Mouse (Mus musculus) c-Kit-positive CD71-positive TER-119-positive erythroid progenitor cells, embryonic 14.5 days (primary cell): Measurements from ENCODE around the gene Hk1.

ENCODE experiments used
- DNase-seq: peaks from one replicate; pipeline ENCODE4 v3.0.0-alpha.2; 2013; ENCODE audit warnings: low spot score

The Hk1 gene

GRCm38 (mm10) chr10:62379808-62380207, at the start of gene Hk1:
Hk1 (minus strand) TSS chr10:62379908.
- DNase-seq, result no peak

DNA sequence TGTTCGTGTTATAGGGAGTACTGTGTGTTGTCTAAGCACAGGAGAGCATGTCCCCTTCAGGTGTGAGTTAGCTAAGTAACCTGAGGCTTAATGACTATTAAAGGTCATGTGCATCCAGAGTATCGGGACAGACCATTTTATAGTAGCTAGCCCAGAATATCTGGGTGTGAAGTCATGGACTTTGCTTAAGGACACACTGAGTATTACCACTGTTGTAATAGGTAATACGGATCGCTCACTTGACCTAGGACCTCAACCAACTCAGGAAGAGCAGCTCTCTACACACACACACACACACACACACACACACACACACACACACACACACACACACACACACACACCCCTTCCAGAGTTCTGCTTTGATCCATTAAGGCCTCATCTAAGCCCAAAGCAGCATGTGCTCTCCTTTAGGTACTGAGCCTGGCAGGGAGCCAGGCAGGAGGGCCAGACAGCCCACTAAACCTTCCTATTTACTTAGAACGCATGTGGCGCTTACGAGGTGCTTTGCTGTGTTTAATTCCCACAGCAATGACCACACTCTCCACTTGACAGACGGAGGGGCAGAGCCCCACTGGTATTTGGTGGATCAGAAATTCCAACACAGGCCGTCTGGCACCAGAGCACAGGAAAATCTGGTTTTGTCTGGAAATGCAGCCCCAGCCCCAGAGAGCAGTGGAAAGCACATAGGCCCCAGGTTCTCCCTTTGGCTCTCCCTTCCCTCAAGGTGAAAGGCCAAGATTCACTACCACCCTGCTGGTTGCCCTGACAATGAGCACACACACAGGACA, 45.6 kb upstream of the Hk1 start:
- DNase-seq, result no peak

- no peak for DNase-seq
Observed at GRCm38 (mm10) chr10:62422255-62422654, 42.5 kb upstream of the Hk1 start, which contains the start of gene Hkdc1. Hkdc1 (minus strand) TSS chr10:62422491.

- no peak for DNase-seq
Observed at GRCm38 (mm10) chr10:62421127-62421526, 41.4 kb upstream of the Hk1 start.

- no peak for DNase-seq
Observed at GRCm38 (mm10) chr10:62420399-62420798, 40.7 kb upstream of the Hk1 start.

DNA sequence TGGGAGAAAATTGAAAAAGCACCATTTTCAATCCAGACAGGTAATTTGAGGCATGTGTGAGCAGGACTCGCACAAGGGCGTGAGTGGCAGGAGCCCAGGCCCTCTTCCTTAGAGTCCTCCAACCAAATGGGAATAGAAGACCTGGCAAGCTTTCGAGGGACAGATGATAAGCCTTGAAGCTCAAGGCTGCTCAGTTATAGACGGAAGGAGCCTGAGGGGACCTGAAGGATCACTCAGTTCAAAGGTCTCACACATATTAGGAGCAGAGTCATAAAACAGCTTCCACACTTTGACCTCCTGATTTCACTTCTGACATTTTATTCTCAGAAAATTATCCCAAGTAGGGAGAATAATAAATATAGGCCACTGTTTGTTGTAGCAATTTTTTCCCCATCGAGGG, 39.7 kb upstream of the Hk1 start:
- no peak for DNase-seq

GRCm38 (mm10) chr10:62418831-62419356, 39.2 kb upstream of the Hk1 start:
- no peak for DNase-seq

DNA sequence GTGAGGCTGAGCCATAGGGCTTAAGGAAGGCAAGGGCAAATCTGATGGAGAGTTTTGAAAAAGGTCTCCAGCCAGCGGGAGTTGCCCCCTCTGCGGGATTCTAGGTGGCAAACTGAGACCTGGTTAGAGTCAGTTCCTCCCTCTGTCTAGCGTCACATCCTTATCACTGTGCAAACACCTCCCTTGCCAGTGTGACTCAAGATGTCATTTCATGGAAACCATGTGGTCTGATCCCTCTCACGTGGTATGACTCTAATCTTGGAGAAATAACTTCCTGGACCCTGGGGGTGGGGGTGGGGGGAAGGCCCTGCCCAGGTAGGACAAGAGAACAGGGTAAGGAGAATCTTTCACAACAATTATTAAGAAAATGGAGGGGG, 33.9 kb upstream of the Hk1 start:
- DNase-seq, result peak; percentile 28

- DNase-seq, result peak; percentile 28
Observed at GRCm38 (mm10) chr10:62412906-62413605, 33.3 kb upstream of the Hk1 start.

- no peak for DNase-seq
Observed at GRCm38 (mm10) chr10:62411431-62412410, 32.0 kb upstream of the Hk1 start.

DNA sequence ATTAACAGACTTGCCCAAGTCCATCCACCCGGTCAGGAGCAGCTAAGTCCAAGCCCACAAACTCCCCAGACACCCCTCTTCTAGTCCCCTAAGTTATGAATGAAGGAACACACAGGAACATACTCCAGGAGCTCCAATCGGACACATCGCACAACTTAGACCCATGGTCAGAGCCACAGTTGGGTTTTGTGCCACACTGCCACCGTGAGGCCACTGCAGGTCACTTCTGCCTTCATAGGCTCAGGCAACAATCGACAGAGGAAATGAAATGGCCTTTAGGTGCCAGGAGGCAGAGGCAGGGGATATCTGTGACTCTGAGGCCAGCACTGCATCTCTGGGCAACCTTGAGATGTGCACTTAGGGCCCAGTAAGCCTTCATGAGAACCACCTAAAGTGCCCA, 31.2 kb upstream of the Hk1 start:
- peak; percentile 48 for DNase-seq

DNA sequence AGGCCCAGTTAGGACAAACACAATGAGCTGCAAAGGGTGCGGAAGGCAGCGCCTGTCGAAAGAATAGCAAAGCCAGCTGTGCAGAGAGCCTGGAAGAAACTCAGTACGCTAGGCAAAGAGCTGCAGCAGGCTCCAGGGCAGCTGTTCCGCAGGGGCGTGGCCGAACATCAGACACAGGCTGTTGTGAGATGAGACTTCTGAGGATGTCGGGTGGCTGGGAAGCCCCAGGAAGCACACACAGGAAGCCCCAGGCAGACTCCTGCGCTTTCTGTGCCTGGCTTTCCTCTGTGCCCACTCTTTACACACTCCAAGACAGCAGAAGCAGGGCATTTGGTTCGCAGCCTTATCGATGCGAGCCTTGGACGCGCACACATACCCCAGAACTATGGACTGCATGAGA, 25.2 kb upstream of the Hk1 start:
- DNase-seq, result no peak

DNA sequence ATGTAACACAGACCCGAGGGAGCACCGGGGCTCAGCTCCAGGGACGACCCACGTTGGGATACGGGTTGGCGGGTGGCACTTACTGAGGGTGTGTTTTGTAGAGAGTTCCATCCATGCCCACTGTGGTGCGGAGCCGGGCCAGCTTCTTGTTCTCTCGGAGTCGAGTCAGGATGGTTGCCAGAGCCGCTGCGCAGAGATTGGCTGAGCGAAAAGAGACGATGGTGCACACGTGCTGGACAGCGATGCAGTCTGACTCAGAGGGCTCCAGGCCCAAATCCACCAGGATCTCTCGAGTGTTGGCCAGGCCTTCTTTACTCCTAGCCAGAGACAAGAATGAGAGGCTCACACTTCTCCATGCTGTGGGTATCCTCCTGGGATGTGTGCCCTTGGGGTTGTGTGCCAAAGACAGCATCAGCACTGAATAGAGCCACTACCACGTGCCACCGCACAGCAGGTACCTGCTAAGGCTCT, 22.0 kb upstream of the Hk1 start:
- no peak for DNase-seq

DNA sequence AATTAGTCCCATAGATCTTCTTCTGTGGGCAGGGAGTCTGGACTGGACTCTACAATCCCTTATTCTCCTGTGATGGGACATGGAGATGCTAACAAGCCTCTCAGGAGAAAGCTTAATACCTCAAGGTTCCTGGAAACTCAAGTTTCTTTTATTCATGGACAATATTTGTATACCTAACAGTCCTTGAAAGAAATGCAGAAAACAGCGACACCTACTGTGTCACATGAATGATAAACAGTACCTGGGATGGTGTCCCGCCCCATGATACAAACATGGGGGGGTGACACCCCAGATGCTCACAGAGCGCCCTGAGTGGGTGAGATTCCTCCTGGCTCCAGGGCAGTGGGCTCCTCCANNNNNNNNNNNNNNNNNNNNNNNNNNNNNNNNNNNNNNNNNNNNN, 3.3 kb upstream of the Hk1 start:
- no peak for DNase-seq

DNA sequence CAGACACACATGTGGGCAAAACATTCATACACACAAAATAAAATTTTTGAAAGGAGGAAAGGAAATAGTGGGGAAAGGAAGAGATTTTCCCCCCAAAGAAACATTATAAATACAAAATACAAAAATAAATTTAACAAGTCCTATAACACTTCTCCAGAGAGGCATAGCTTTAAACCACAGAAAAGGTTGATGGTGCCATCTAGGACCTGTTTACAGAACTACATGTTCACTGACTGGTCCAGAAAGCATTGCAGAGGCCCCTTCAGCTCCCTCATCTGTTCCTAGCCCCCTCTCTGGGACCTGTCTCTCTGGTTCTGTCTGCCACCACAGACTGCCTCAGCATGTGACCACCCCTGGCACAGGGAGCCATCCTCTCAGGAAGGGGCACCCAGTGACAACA, 1.2 kb upstream of the Hk1 start:
- no peak for DNase-seq

GRCm38 (mm10) chr10:62358827-62359226, 20.9 kb downstream of the Hk1 start:
- DNase-seq, result no peak

DNA sequence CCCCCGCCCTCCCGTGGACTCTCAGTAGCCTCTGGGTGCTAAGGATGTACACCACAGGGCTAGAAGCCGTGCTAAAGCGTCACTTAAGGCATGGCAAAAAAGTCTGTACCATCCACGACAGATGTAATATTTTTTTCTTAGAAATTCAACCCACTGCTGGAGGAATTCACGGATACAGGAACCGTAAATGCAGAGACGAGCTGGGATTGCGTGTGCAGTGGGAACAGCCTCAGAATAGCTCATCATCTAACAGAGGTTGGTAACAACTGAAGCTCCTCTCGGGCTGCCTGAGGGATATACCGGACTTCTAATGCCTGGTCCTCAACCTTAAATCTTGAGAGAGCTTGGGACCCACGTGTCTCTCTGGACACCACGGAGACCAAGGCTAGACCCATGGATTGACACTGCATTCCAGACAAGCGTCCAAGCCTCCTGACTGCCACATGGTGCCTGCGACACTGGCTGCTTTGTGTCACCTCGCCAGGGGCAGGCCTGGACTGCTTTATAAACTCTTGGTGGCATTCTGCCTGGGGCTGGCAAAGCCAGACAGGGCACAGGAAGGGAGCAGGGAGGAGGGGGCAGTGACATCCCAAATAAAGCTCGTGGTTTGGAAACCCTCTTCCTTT, 23.5 kb downstream of the Hk1 start:
- no peak for DNase-seq

- no peak for DNase-seq
Observed at GRCm38 (mm10) chr10:62345147-62345546, 34.6 kb downstream of the Hk1 start.

DNA sequence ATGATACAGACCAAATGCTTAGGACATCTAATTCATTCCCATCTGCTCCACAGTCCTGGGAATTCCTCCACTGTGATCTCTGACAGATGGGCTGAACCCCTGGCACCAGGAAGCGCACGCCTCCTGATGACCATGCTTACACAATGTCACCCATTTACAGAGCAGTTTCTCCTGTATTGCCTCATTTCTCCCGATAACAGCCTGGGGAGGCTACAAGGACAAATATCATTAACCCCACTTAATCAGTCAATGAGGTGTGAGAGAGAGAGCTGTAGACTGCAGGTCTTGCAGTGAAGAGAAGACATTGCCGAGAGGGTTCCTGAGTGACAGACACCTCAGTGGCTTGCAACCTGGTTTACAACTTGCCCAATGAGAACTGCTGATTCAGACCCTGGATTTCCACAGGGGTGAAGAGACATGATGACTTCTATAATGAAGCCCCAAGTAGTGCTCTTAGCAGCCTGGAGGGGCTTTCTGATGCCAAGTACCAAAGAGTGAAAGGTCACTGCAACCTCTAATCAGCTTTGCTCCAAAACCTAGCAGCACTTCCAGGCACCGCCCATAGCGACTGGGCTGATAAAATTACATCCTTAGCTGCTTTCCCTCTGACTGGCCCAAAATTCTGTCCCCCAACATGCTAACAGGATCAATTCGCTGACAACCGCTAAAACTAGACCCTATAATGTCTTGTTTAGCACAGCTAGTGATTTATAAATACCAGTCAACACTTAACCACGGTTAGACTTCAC, 35.5 kb downstream of the Hk1 start:
- DNase-seq, result peak; percentile 60

DNA sequence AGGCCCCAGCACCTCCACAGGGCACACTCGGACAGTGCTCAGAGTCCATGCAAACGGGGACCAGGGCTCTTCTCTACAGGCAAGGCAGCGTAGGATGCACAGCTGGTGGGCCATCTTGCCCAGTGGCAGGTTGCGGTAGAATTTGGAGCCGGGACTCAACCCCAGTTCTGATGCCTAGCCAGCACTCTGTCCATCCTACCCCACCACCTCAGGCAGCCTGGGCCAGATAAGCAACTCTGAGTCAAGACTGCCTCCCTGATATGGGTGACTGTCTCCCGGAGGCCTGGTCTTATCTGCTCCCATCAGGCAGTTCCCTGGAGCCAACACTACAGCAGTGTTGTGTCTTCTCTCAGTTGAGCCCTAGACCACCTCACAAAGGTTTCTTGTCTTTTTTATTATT, 37.2 kb downstream of the Hk1 start:
- peak; percentile 84 for DNase-seq

GRCm38 (mm10) chr10:62341956-62342355, 37.8 kb downstream of the Hk1 start:
- no peak for DNase-seq
